Mouse (Mus musculus): ENCODE measurements around the gene Nhlh2. TPM values are rescaled to one million over a fixed set of nuclear protein-coding genes. Genes with fewer than 3 reads are reported as not detected.

The Nhlh2 gene
- total and polyA plus RNA-seq, 3 experiments = not detected

- Histone ChIP-seq H3K4me3 (ENCODE audit: control insufficient read depth in 1 of 2, insufficient read depth in 1 of 2, low read depth in 2 of 2, low read length in 2 of 2) (no peak overlapping the region), H3K9ac (ENCODE audit: control insufficient read depth, low read depth, low read length, poor library complexity, severe bottlenecking) (no peak overlapping the region), H3K9me3 (replicated peaks; ENCODE audit: insufficient read depth, low read length) (no peaks in the 10 kb centered on the region), H3K27me3 (ENCODE audit: control insufficient read depth in 1 of 2, insufficient read depth in 2 of 2, low read length in 2 of 2) (no peaks in the 10 kb centered on the region; a peak in 1 of 4 replicates), H3K79me2 (ENCODE audit: control insufficient read depth, insufficient read depth, low read length, poor library complexity) (no peaks in the 10 kb centered on the region), H3K27ac (ENCODE audit: control insufficient read depth, low read depth, low read length) (no peak overlapping the region), H3K36me3 (ENCODE audit: control insufficient read depth in 1 of 2, insufficient read depth in 2 of 2, low read length in 2 of 2) (no peaks in the 10 kb centered on the region), H3K4me1 (ENCODE audit: control insufficient read depth in 1 of 2, insufficient read depth in 2 of 2, low read length in 2 of 2) (no peaks in the 10 kb centered on the region)
- no peak for TF ChIP-seq ZNF384 (IDR thresholded peaks at IDR 0.05; ENCODE audit: low read depth, low read length)
- TF ChIP-seq TCF12 (IDR thresholded peaks at IDR 0.05; ENCODE audit: low read depth, low read length) = no peak
- no peak for TF ChIP-seq CHD2 (IDR thresholded peaks at IDR 0.05; ENCODE audit: low read length)
- TF ChIP-seq SIN3A (IDR thresholded peaks at IDR 0.05; ENCODE audit: low read length) = no peak
- no peak for TF ChIP-seq JUND (IDR thresholded peaks at IDR 0.05; ENCODE audit: low read depth, low read length)
- no peak for TF ChIP-seq POLR2AphosphoS5 (IDR thresholded peaks at IDR 0.05; ENCODE audit: borderline replicate concordance, low read depth, low read length)
- no peak for TF ChIP-seq KAT2A (conservative IDR thresholded peaks at IDR 0.05; ENCODE audit: low read depth, low read length)
- TF ChIP-seq CHD1 (IDR thresholded peaks at IDR 0.05; ENCODE audit: low read depth, low read length) = no peak
- no peak for TF ChIP-seq RCOR1 (IDR thresholded peaks at IDR 0.05; ENCODE audit: low read depth, low read length)
- TF ChIP-seq ZMIZ1 (IDR thresholded peaks at IDR 0.05; ENCODE audit: low read depth, low read length) = no peak
- TF ChIP-seq POLR2AphosphoS2 (IDR thresholded peaks at IDR 0.05; ENCODE audit: low read length) = no peak
- no peak for TF ChIP-seq USF2 (IDR thresholded peaks at IDR 0.05; ENCODE audit: borderline replicate concordance in 1 of 2, insufficient read depth in 1 of 2, low read depth in 1 of 2, low read length in 2 of 2)
- TF ChIP-seq MXI1 (IDR thresholded peaks at IDR 0.05; ENCODE audit: low read depth, low read length) = no peak
- no peak for TF ChIP-seq UBTF (IDR thresholded peaks at IDR 0.05; ENCODE audit: borderline replicate concordance, insufficient read depth, low read depth, low read length)
- no peak for DNase-seq (ENCODE audit: low read depth, low spot score)
These were observed 19.7 kb upstream of the Nhlh2 start for GRCm38 (mm10) chr3:101990136-101990535.

GRCm38 (mm10) chr3:101990995-101991516 lies 18.8 kb upstream of the Nhlh2 start:
- Histone ChIP-seq H3K27ac (ENCODE audit: control insufficient read depth, low read depth, low read length) (no peak overlapping the region), H3K4me1 (ENCODE audit: control insufficient read depth in 1 of 2, insufficient read depth in 2 of 2, low read length in 2 of 2) (no peaks in the 10 kb centered on the region), H3K27me3 (ENCODE audit: control insufficient read depth in 1 of 2, insufficient read depth in 2 of 2, low read length in 2 of 2) (no peaks in the 10 kb centered on the region; a peak in 1 of 4 replicates), H3K4me3 (ENCODE audit: control insufficient read depth in 1 of 2, insufficient read depth in 1 of 2, low read depth in 2 of 2, low read length in 2 of 2) (no peak overlapping the region), H3K9me3 (replicated peaks; ENCODE audit: insufficient read depth, low read length) (no peaks in the 10 kb centered on the region), H3K36me3 (ENCODE audit: control insufficient read depth in 1 of 2, insufficient read depth in 2 of 2, low read length in 2 of 2) (no peaks in the 10 kb centered on the region), H3K79me2 (ENCODE audit: control insufficient read depth, insufficient read depth, low read length, poor library complexity) (no peaks in the 10 kb centered on the region), H3K9ac (ENCODE audit: control insufficient read depth, low read depth, low read length, poor library complexity, severe bottlenecking) (no peak overlapping the region)
- DNase-seq (ENCODE audit: low read depth, low spot score) = no peak
- no peak for TF ChIP-seq USF2 (IDR thresholded peaks at IDR 0.05; ENCODE audit: borderline replicate concordance in 1 of 2, insufficient read depth in 1 of 2, low read depth in 1 of 2, low read length in 2 of 2)

- Histone ChIP-seq H3K27ac (ENCODE audit: control insufficient read depth, low read depth, low read length) (no peak overlapping the region), H3K9me3 (replicated peaks; ENCODE audit: insufficient read depth, low read length) (no peaks in the 10 kb centered on the region), H3K9ac (ENCODE audit: control insufficient read depth, low read depth, low read length, poor library complexity, severe bottlenecking) (no peak overlapping the region), H3K79me2 (ENCODE audit: control insufficient read depth, insufficient read depth, low read length, poor library complexity) (no peaks in the 10 kb centered on the region), H3K36me3 (ENCODE audit: control insufficient read depth in 1 of 2, insufficient read depth in 2 of 2, low read length in 2 of 2) (no peaks in the 10 kb centered on the region), H3K27me3 (ENCODE audit: control insufficient read depth in 1 of 2, insufficient read depth in 2 of 2, low read length in 2 of 2) (no peaks in the 10 kb centered on the region), H3K4me1 (ENCODE audit: control insufficient read depth in 1 of 2, insufficient read depth in 2 of 2, low read length in 2 of 2) (no peaks in the 10 kb centered on the region), H3K4me3 (ENCODE audit: control insufficient read depth in 1 of 2, insufficient read depth in 1 of 2, low read depth in 2 of 2, low read length in 2 of 2) (no peak overlapping the region)
- no peak for DNase-seq (ENCODE audit: low read depth, low spot score)
- TF ChIP-seq ELF1 (IDR thresholded peaks at IDR 0.05; ENCODE audit: low read depth, low read length) (no peak), MYC (IDR thresholded peaks at IDR 0.05; ENCODE audit: low read depth, low read length) (no peak), UBTF (IDR thresholded peaks at IDR 0.05; ENCODE audit: borderline replicate concordance, insufficient read depth, low read depth, low read length) (no peak), JUND (IDR thresholded peaks at IDR 0.05; ENCODE audit: low read depth, low read length) (no peak), SMC3 (IDR thresholded peaks at IDR 0.05; ENCODE audit: low read depth, low read length) (no peak), POLR2A (IDR thresholded peaks at IDR 0.05; ENCODE audit: control insufficient read depth in 1 of 2, insufficient read depth in 1 of 2, low read depth in 1 of 2, low read length in 2 of 2, poor library complexity in 1 of 2) (no peak), NRF1 (IDR thresholded peaks at IDR 0.05; ENCODE audit: insufficient read depth, low read depth, low read length, poor library complexity, severe bottlenecking) (no peak), TBP (IDR thresholded peaks at IDR 0.05; ENCODE audit: low read depth, low read length) (no peak), SIN3A (IDR thresholded peaks at IDR 0.05; ENCODE audit: low read length) (no peak), USF1 (IDR thresholded peaks at IDR 0.05; ENCODE audit: low read depth, low read length) (no peak), MAZ (IDR thresholded peaks at IDR 0.05; ENCODE audit: low read depth, low read length) (no peak), KAT2A (conservative IDR thresholded peaks at IDR 0.05; ENCODE audit: low read depth, low read length) (no peak), CHD2 (IDR thresholded peaks at IDR 0.05; ENCODE audit: low read length) (no peak), CTCF (IDR thresholded peaks at IDR 0.05 in 2 of 3, conservative IDR thresholded peaks at IDR 0.05 in 1 of 3; ENCODE audit: control insufficient read depth in 1 of 3, insufficient read depth in 1 of 3, low read depth in 2 of 3, low read length in 3 of 3, poor library complexity in 1 of 3, severe bottlenecking in 1 of 3) (no peak), MAFK (IDR thresholded peaks at IDR 0.05; ENCODE audit: borderline replicate concordance, low read depth, low read length) (no peak), POLR2AphosphoS2 (IDR thresholded peaks at IDR 0.05; ENCODE audit: low read length) (no peak), POLR2AphosphoS5 (IDR thresholded peaks at IDR 0.05; ENCODE audit: borderline replicate concordance, low read depth, low read length) (no peak), RAD21 (IDR thresholded peaks at IDR 0.05; ENCODE audit: low read depth, low read length) (no peak)
These were observed 12.0 kb upstream of the Nhlh2 start for GRCm38 (mm10) chr3:101997851-101998250.

Measured in MEL (cell line).